Mouse (Mus musculus) small intestine, adult 2 months (tissue): ENCODE data around the gene Mtmr4. TPM values are rescaled to one million over a fixed set of nuclear protein-coding genes. Genes with fewer than 3 reads are reported as not detected.

Source experiments
- H3K27ac ChIP-seq: fragments of 200-500 bp; 2 replicates; pipeline ENCODE4 v1.5.1; 2012; ENCODE audit warnings: low read depth, low read length, control low read depth, inconsistent platforms; ENCODE audit not compliant: insufficient read depth
- H3K27me3 ChIP-seq: fragments of 200-500 bp; 2 replicates; pipeline ENCODE4 v1.6.1; 2012; ENCODE audit warnings: mild to moderate bottlenecking, moderate library complexity, low read length, inconsistent platforms; ENCODE audit not compliant: control insufficient read depth, insufficient read depth
- H3K36me3 ChIP-seq: fragments of 200-500 bp; 2 replicates; pipeline ENCODE4 v1.6.1; 2012; ENCODE audit warnings: mild to moderate bottlenecking, low read length, control low read depth, inconsistent platforms; ENCODE audit not compliant: control insufficient read depth, insufficient read depth
- H3K4me1 ChIP-seq: fragments of 200-500 bp; 2 replicates; pipeline ENCODE4 v1.6.1; 2012; ENCODE audit warnings: low read length, inconsistent platforms, mixed read lengths; ENCODE audit not compliant: control insufficient read depth, insufficient read depth, insufficient read length
- H3K4me3 ChIP-seq: fragments of 200-500 bp; 2 replicates; pipeline ENCODE4 v1.5.1; 2012; ENCODE audit warnings: low read depth, mild to moderate bottlenecking, control low read depth, inconsistent platforms, low read length, moderate library complexity
- CTCF ChIP-seq: fragments of 200-500 bp; IDR thresholded peaks from 2 replicates; pipeline ENCODE4 v1.5.1; 2012; ENCODE audit warnings: low read depth, mild to moderate bottlenecking, control low read depth, inconsistent platforms, low read length, moderate library complexity, mixed read lengths; ENCODE audit not compliant: insufficient replicate concordance, insufficient read length; ENCODE audit errors: extremely low read depth
- POLR2A ChIP-seq: fragments of 200-500 bp; IDR thresholded peaks from 2 replicates; pipeline ENCODE4 v1.6.1; 2012; ENCODE audit warnings: low read depth, mild to moderate bottlenecking, control low read depth, inconsistent platforms, low read length, moderate library complexity
- WGBS: fragments of 180-500 bp; shearing (Covaris S2); methylation state at CpG from one replicate; pipeline ENCODE4 v1.1.7; 2018; 5-methylcytosine and 5-hydroxymethylcytosine counted together
- polyA plus RNA-seq: library from polyadenylated mRNA; depleted of rRNA; stranded (reverse); fragments of >200 nt; gene quantifications from 2 replicates; pipeline ENCODE4 v1.2.3, GENCODE M21; 2012

Mtmr4 gene
- polyA plus RNA-seq, 1 experiment = 60.0 TPM

DNA sequence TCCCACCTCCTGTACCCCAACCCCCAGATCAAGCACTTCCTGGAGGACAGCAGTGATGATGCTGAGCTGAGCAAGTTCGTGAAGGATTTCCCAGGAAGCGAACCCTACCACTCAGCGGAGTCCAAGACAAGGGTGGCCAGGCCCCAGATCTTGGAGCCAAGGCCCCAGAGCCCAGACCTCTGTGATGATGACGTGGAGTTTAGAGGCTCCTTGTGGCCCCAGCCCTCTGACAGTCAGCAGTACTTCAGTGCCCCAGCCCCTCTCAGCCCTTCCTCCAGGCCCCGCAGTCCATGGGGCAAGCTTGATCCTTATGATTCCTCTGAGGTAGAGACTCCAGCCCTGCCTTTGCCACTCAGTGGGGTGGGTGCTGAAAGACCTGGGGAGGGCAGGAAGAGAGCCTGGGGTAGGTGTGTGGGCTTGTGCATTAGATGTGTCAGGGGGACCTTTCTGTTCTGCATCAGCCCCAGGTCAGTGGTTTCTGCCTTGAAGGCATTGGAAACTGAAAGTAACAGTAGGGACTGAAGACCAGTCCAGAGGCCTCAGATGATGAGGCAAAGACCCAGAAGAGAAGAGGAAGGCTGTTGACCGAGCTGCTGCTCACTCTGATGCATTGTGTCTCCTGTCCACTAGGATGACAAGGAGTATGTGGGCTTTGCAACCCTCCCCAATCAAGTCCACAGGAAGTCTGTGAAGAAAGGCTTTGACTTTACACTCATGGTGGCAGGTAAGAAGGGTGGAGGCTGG is 8.5 kb upstream of the Mtmr4 start:
- H3K27ac ChIP-seq = peak overlapping the region; percentile 61
- no peaks in the 10 kb centered on the region for H3K36me3 ChIP-seq
- TF ChIP-seq CTCF (no peak), POLR2A (no peak)
- 74% methylated on average over 6 of the region's 6 CpGs for WGBS
- H3K27me3 ChIP-seq = peaks cover 1% of the 10 kb centered on the region
- no peak overlapping the region for H3K4me3 ChIP-seq
- H3K4me1 ChIP-seq = peaks cover 8% of the 10 kb centered on the region

- Histone ChIP-seq H3K36me3 (no peaks in the 10 kb centered on the region), H3K27ac (peak overlapping the region; percentile 61), H3K4me3 (no peak overlapping the region), H3K27me3 (no peaks in the 10 kb centered on the region), H3K4me1 (peaks cover 6% of the 10 kb centered on the region)
- WGBS = 74% methylated on average over 10 of the region's 10 CpGs
- TF ChIP-seq POLR2A (no peak), CTCF (no peak)
Observed at GRCm38 (mm10) chr11:87584711-87585505, 7.1 kb upstream of the Mtmr4 start.

- WGBS = 90% methylated on average over 5 of the region's 5 CpGs
- Histone ChIP-seq H3K4me1 (peaks cover 6% of the 10 kb centered on the region), H3K27ac (no peak overlapping the region), H3K36me3 (no peaks in the 10 kb centered on the region), H3K4me3 (no peak overlapping the region), H3K27me3 (no peaks in the 10 kb centered on the region)
- TF ChIP-seq CTCF (no peak), POLR2A (no peak)
Observed at GRCm38 (mm10) chr11:87587211-87587874, 4.6 kb upstream of the Mtmr4 start.

- WGBS = 86% methylated on average over 8 of the region's 8 CpGs
- Histone ChIP-seq H3K27me3 (no peaks in the 10 kb centered on the region), H3K36me3 (peaks cover 2% of the 10 kb centered on the region), H3K4me3 (no peak overlapping the region), H3K4me1 (no peaks in the 10 kb centered on the region), H3K27ac (no peak overlapping the region)
- TF ChIP-seq POLR2A (no peak), CTCF (no peak)
Observed at GRCm38 (mm10) chr11:87589605-87590004, 2.4 kb upstream of the Mtmr4 start.

- no peaks in the 10 kb centered on the region for H3K27me3 ChIP-seq
- H3K27ac ChIP-seq = peak overlapping the region; percentile 81
- WGBS = 1% methylated on average over 25 of the region's 25 CpGs
- peak overlapping the region; percentile 64 for H3K4me3 ChIP-seq
- H3K4me1 ChIP-seq = peaks cover 1% of the 10 kb centered on the region; the same call in 1 of the 2 replicates
- TF ChIP-seq POLR2A (no peak), CTCF (no peak)
- peaks cover 2% of the 10 kb centered on the region for H3K36me3 ChIP-seq
Observed at GRCm38 (mm10) chr11:87590841-87591525, 979 bp upstream of the Mtmr4 start.

DNA sequence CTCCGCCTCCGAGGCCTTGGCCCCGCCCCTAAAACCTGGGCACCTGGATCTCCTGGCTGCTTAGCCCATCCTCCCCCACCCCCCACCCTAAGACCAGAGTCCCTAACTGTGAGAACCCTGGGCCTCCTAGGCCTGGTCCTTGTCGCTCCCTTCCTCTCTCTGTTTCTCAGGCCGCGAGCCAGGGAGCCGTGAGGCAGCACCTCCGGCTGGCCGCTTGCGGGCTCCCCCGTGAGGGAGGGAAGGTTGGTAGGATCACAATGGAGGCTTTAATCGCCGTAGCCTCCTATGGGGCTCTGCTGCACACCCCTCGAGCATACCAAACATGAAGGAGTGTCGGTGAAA is 363 bp downstream of the Mtmr4 start:
- no peak; the same call in 1 of the 2 replicates for TF ChIP-seq CTCF
- no peak; the same call in 1 of the 2 replicates for TF ChIP-seq POLR2A
- Histone ChIP-seq H3K27ac (peak overlapping the region; percentile 92), H3K4me3 (peak overlapping the region; percentile 70), H3K27me3 (no peaks in the 10 kb centered on the region), H3K4me1 (peaks cover 2% of the 10 kb centered on the region; the same call in 1 of the 2 replicates), H3K36me3 (peaks cover 6% of the 10 kb centered on the region)
- WGBS = 0% methylated on average over 15 of the region's 15 CpGs
